24 mouse cellular contexts compared by ENCODE assay signal in genomic region chr11:120298441-120299141, GRCm38 (mm10). TPM values are rescaled to one million over a fixed set of nuclear protein-coding genes. Genes with fewer than 3 reads are reported as not detected.
A peak's percentile ranks its signal among the peaks of the same experiment; 100 is the strongest.
DNase-seq lines count a peak whose midpoint lies in the region; ATAC-seq and TF ChIP-seq lines count a peak whose summit lies in the region.
"Had no signal": no experiment of that assay in that cellular context is flagged by ENCODE, and none has a peak within 500 bp of the region (broad histone marks: within the 10 kb centered on the region; RNA-seq: fewer than 3 reads in every experiment).

No protein-coding gene starts in this region.

- no peak overlapping the region for H3K4me3 ChIP-seq in hindbrain, embryonic 10.5 days
- H3K4me3 ChIP-seq in hindbrain, embryonic 14.5 days (replicated peaks; ENCODE audit: low read length), result no peak overlapping the region
- H3K4me3 ChIP-seq in MEL (ENCODE audit: control insufficient read depth in 1 of 2, insufficient read depth in 1 of 2, low read depth in 2 of 2, low read length in 2 of 2) (no peak overlapping the region), myocyte (no peak overlapping the region)
- no peak overlapping the region for H3K4me3 ChIP-seq in hindbrain, embryonic 12.5 days
- H3K4me3 ChIP-seq: embryonic facial prominence, embryonic 12.5 days; embryonic facial prominence, embryonic 15.5 days; erythroblast, embryonic 14.5 days; forebrain, embryonic 10.5 days; forebrain, embryonic 12.5 days had no signal

- DNase-seq in hindbrain, embryonic 10.5 days (ENCODE audit: low spot score), result no peak
- no peak for DNase-seq in hindbrain, embryonic 14.5 days (ENCODE audit: low spot score)
- no peak for DNase-seq in MEL (ENCODE audit: low read depth, low spot score)
- DNase-seq in kidney, adult 8-10 months, result no peak
- DNase-seq: adrenal gland, adult 2 months; adrenal gland, postnatal 10 days; adrenal gland, postnatal 25 days; cerebellum, adult 11 months; cerebellum, adult 18-20 months; cerebellum, adult 8-10 months; cerebellum, adult 9-11 months; cerebellum, postnatal 14 days; cerebellum, postnatal 36 days; embryo, embryonic 11 days had no signal

- no peaks in the 10 kb centered on the region for H3K79me2 ChIP-seq in MEL (ENCODE audit: control insufficient read depth, insufficient read depth, low read length, poor library complexity)
- no peaks in the 10 kb centered on the region for H3K79me2 ChIP-seq in myocyte (ENCODE audit: control insufficient read depth, insufficient read depth)

- no peak overlapping the region for H3K9ac ChIP-seq in hindbrain, embryonic 14.5 days
- no peak overlapping the region for H3K9ac ChIP-seq in MEL (ENCODE audit: control insufficient read depth, low read depth, low read length, poor library complexity, severe bottlenecking)
- H3K9ac ChIP-seq in hindbrain, embryonic 12.5 days, result no peak overlapping the region
- H3K9ac ChIP-seq: embryonic facial prominence, embryonic 12.5 days; embryonic facial prominence, embryonic 15.5 days; forebrain, embryonic 12.5 days had no signal

- WGBS in hindbrain, embryonic 10.5 days, result 88% methylated on average over 4 of the region's 4 CpGs
- 87% methylated on average over 4 of the region's 4 CpGs for whole genome bisulfite sequencing in hindbrain, embryonic 14.5 days
- 83% methylated on average over 4 of the region's 4 CpGs for WGBS in hindbrain, embryonic 12.5 days

- no peaks in the 10 kb centered on the region for H3K9me3 ChIP-seq in hindbrain, embryonic 10.5 days
- no peaks in the 10 kb centered on the region for H3K9me3 ChIP-seq in hindbrain, embryonic 14.5 days (ENCODE audit: control insufficient read depth, low read length)
- H3K9me3 ChIP-seq in MEL (replicated peaks; ENCODE audit: insufficient read depth, low read length), result no peaks in the 10 kb centered on the region
- H3K9me3 ChIP-seq in hindbrain, embryonic 12.5 days (replicated peaks), result no peaks in the 10 kb centered on the region
- H3K9me3 ChIP-seq: embryonic facial prominence, embryonic 12.5 days; embryonic facial prominence, embryonic 15.5 days; forebrain, embryonic 10.5 days; forebrain, embryonic 12.5 days; G1E had no signal

- H3K36me3 ChIP-seq in hindbrain, embryonic 10.5 days, result no peaks in the 10 kb centered on the region
- H3K36me3 ChIP-seq in hindbrain, embryonic 14.5 days (replicated peaks; ENCODE audit: control insufficient read depth, insufficient read depth), result no peaks in the 10 kb centered on the region
- H3K36me3 ChIP-seq in MEL (ENCODE audit: control insufficient read depth in 1 of 2, insufficient read depth in 2 of 2, low read length in 2 of 2) (peaks cover 0 to 4% of the 10 kb centered on the region in 2 experiments; a peak in 2 of 4 replicates), myocyte (ENCODE audit: control insufficient read depth, insufficient read depth) (no peaks in the 10 kb centered on the region)
- H3K36me3 ChIP-seq in hindbrain, embryonic 12.5 days, result no peaks in the 10 kb centered on the region
- H3K36me3 ChIP-seq: embryonic facial prominence, embryonic 12.5 days; embryonic facial prominence, embryonic 15.5 days; forebrain, embryonic 10.5 days; forebrain, embryonic 12.5 days; G1E had no signal

- no peak for TF ChIP-seq RAD21 in MEL (IDR thresholded peaks at IDR 0.05; ENCODE audit: low read depth, low read length)

- TF ChIP-seq POLR2A in MEL (IDR thresholded peaks at IDR 0.05; ENCODE audit: control insufficient read depth in 1 of 2, insufficient read depth in 1 of 2, low read depth in 1 of 2, low read length in 2 of 2, poor library complexity in 1 of 2), result no peak
- no peak for TF ChIP-seq POLR2A in myocyte (IDR thresholded peaks at IDR 0.05; ENCODE audit: insufficient read length, low read depth)

- no peak for ATAC-seq in hindbrain, embryonic 14.5 days (ENCODE audit: low FRiP score)
- no peak for ATAC-seq in hindbrain, embryonic 12.5 days (ENCODE audit: low FRiP score)
- ATAC-seq: forebrain, embryonic 14.5 days; forebrain, embryonic 16.5 days had no signal

- TF ChIP-seq EP300 in MEL (IDR thresholded peaks at IDR 0.05; ENCODE audit: low read depth in 1 of 2, low read length in 2 of 2), result no peak

- peaks cover 68% of the 10 kb centered on the region for H3K4me1 ChIP-seq in hindbrain, embryonic 10.5 days (replicated peaks)
- peaks cover 18% of the 10 kb centered on the region; the same call in 1 of the 2 replicates for H3K4me1 ChIP-seq in hindbrain, embryonic 14.5 days (replicated peaks; ENCODE audit: control insufficient read depth, insufficient read depth, low read length)
- H3K4me1 ChIP-seq in MEL (ENCODE audit: control insufficient read depth in 1 of 2, insufficient read depth in 2 of 2, low read length in 2 of 2), result peaks cover 0 to 6% of the 10 kb centered on the region in 2 experiments; a peak in 2 of 4 replicates
- H3K4me1 ChIP-seq in hindbrain, embryonic 12.5 days, result peaks cover 44% of the 10 kb centered on the region

- peak overlapping the region; percentile 40; the same call in 1 of the 2 replicates for H3K27ac ChIP-seq in hindbrain, embryonic 10.5 days
- no peak overlapping the region for H3K27ac ChIP-seq in hindbrain, embryonic 14.5 days
- no peak overlapping the region for H3K27ac ChIP-seq in MEL (ENCODE audit: control insufficient read depth, low read depth, low read length)
- no peak overlapping the region for H3K27ac ChIP-seq in hindbrain, embryonic 12.5 days
- H3K27ac ChIP-seq: embryonic facial prominence, embryonic 12.5 days; embryonic facial prominence, embryonic 15.5 days; forebrain, embryonic 12.5 days had no signal

- no peak for TF ChIP-seq CTCF in MEL (IDR thresholded peaks at IDR 0.05 in 2 of 3, conservative IDR thresholded peaks at IDR 0.05 in 1 of 3; ENCODE audit: control insufficient read depth in 1 of 3, insufficient read depth in 1 of 3, low read depth in 2 of 3, low read length in 3 of 3, poor library complexity in 1 of 3, severe bottlenecking in 1 of 3)

- no peak overlapping the region for H3ac ChIP-seq in myocyte (ENCODE audit: control insufficient read depth, insufficient read length)

- H3K4me2 ChIP-seq in hindbrain, embryonic 14.5 days (replicated peaks), result no peak overlapping the region
- peak overlapping the region; percentile 20 for H3K4me2 ChIP-seq in myocyte (ENCODE audit: low read depth)
- H3K4me2 ChIP-seq in hindbrain, embryonic 12.5 days (replicated peaks), result no peak overlapping the region
- H3K4me2 ChIP-seq: embryonic facial prominence, embryonic 12.5 days; embryonic facial prominence, embryonic 15.5 days; forebrain, embryonic 12.5 days had no signal

- H3K27me3 ChIP-seq in hindbrain, embryonic 10.5 days (ENCODE audit: insufficient read depth, poor library complexity, severe bottlenecking), result peaks cover 1% of the 10 kb centered on the region; the same call in 1 of the 2 replicates
- H3K27me3 ChIP-seq in hindbrain, embryonic 14.5 days (ENCODE audit: control insufficient read depth, insufficient read depth, low read length), result no peaks in the 10 kb centered on the region
- H3K27me3 ChIP-seq in MEL (ENCODE audit: control insufficient read depth in 1 of 2, insufficient read depth in 2 of 2, low read length in 2 of 2), result peaks cover 0 to 4% of the 10 kb centered on the region in 2 experiments; a peak in 3 of 4 replicates
- no peaks in the 10 kb centered on the region for H3K27me3 ChIP-seq in myocyte (ENCODE audit: control insufficient read depth, insufficient read depth, insufficient read length)
- peaks cover 7% of the 10 kb centered on the region; the same call in 1 of the 2 replicates for H3K27me3 ChIP-seq in hindbrain, embryonic 12.5 days
- H3K27me3 ChIP-seq: embryonic facial prominence, embryonic 12.5 days; embryonic facial prominence, embryonic 15.5 days; forebrain, embryonic 12.5 days had no signal

TF ChIP-seq in MEL, 35 proteins besides CTCF, POLR2A, EP300 and RAD21:
- peak; percentile 81 for TF ChIP-seq ZKSCAN1 (IDR thresholded peaks at IDR 0.05; ENCODE audit: low read depth, low read length)
- no peak for TF ChIP-seq NRF1 (IDR thresholded peaks at IDR 0.05; ENCODE audit: insufficient read depth, low read depth, low read length, poor library complexity, severe bottlenecking)
TF ChIP-seq in MEL: peak in this region for 1.

TF ChIP-seq in myocyte, 11 proteins besides CTCF, POLR2A, EP300 and RAD21:
- no peak for TF ChIP-seq POLR2AphosphoS2 (IDR thresholded peaks at IDR 0.05; ENCODE audit: insufficient read length, low read depth)
- no peak for TF ChIP-seq USF1 (IDR thresholded peaks at IDR 0.05; ENCODE audit: low read depth)
- no peak for TF ChIP-seq MAX (IDR thresholded peaks at IDR 0.05; ENCODE audit: low read depth)
- peak; percentile 99 for TF ChIP-seq TCF12 (IDR thresholded peaks at IDR 0.05; ENCODE audit: insufficient read depth, poor library complexity, severe bottlenecking)
- no peak for TF ChIP-seq E2F4 (IDR thresholded peaks at IDR 0.05; ENCODE audit: insufficient read depth)
- TF ChIP-seq TCF3 (IDR thresholded peaks at IDR 0.05; ENCODE audit: insufficient read length, low read depth), result peak; percentile 96
- TF ChIP-seq CEBPB (IDR thresholded peaks at IDR 0.05; ENCODE audit: insufficient read depth, poor library complexity, severe bottlenecking), result no peak
- TF ChIP-seq MYOG (IDR thresholded peaks at IDR 0.05; ENCODE audit: control insufficient read depth in 1 of 3, insufficient read depth in 1 of 3, insufficient read length in 2 of 3, low read depth in 2 of 3), result peak; percentile 88 to 98 (median 92)
- peak; percentile 45 to 95 (median 95) for TF ChIP-seq MYOD1 (IDR thresholded peaks at IDR 0.05; ENCODE audit: control insufficient read depth in 1 of 3, insufficient read length in 2 of 3, low read depth in 2 of 3)
- TF ChIP-seq REST (IDR thresholded peaks at IDR 0.05; ENCODE audit: insufficient read depth, insufficient read length), result no peak
- TF ChIP-seq SRF (IDR thresholded peaks at IDR 0.05; ENCODE audit: control insufficient read depth, insufficient read length, low read depth), result no peak
TF ChIP-seq in myocyte: peak in this region for 4.

RNA-seq across cellular contexts. Expression of gene Actg1, which starts 49.8 kb away (rescaled TPM):
- 3,119 and 3,536 TPM in 2 replicates for polyA plus RNA-seq in hindbrain, embryonic 10.5 days (2016; fragmentation: Nextera tagmentation; extraction: Ambion mirVana)
- 4,053 and 4,080 TPM in 2 replicates for polyA plus RNA-seq in hindbrain, embryonic 14.5 days (2014; fragmentation: Nextera tagmentation; extraction: Ambion mirVana)
- total RNA-seq in MEL (2012; rRNA removed), result 1,328 and 1,871 TPM in 2 replicates
- 1,000 to 10,000 TPM in 1 of 2 experiments, 100 to 1,000 TPM in 1; 899 to 1,784 TPM for polyA plus RNA-seq in MEL (2012; ENCODE audit: insufficient read depth in 1 of 2, insufficient read length in 2 of 2, low read depth in 1 of 2, low replicate concordance in 2 of 2, missing spikeins in 1 of 2)
- polyA plus RNA-seq in myocyte (2012; fragmentation: generic; extraction: Trizol), result 2,358 TPM
- 3,608 and 3,685 TPM in 2 replicates for polyA plus RNA-seq in hindbrain, embryonic 12.5 days (2016; fragmentation: Nextera tagmentation; extraction: Ambion mirVana)
